Mouse (Mus musculus): ENCODE results near the gene Rln1.
A peak's percentile ranks its signal among the peaks of the same experiment; 100 is the strongest.

The Rln1 gene

GRCm38 (mm10) chr19:29334068-29334745 is at the start of gene Rln1:
Gene Rln1, minus strand, starts transcription at chr19:29334670.
- peak; percentile 15 to 49 for DNase-seq (ENCODE audit: inconsistent age in 2 of 2, low spot score in 1 of 2)

- no peak for DNase-seq (ENCODE audit: inconsistent age in 2 of 2, low spot score in 1 of 2)
These were observed 48.9 kb upstream of the Rln1 start for GRCm38 (mm10) chr19:29383368-29383767.

GRCm38 (mm10) chr19:29379839-29380603 is 45.6 kb upstream of the Rln1 start:
- DNase-seq (ENCODE audit: inconsistent age in 2 of 2, low spot score in 1 of 2): no peak

- no peak for DNase-seq (ENCODE audit: inconsistent age in 2 of 2, low spot score in 1 of 2)
These were observed 41.9 kb upstream of the Rln1 start for GRCm38 (mm10) chr19:29376382-29376781.

GRCm38 (mm10) chr19:29374947-29375346 is 40.5 kb upstream of the Rln1 start:
- DNase-seq (ENCODE audit: inconsistent age in 2 of 2, low spot score in 1 of 2): no peak

GRCm38 (mm10) chr19:29373438-29373837 is 39.0 kb upstream of the Rln1 start:
- no peak for DNase-seq (ENCODE audit: inconsistent age in 2 of 2, low spot score in 1 of 2)

GRCm38 (mm10) chr19:29372621-29373020 is 38.2 kb upstream of the Rln1 start:
- DNase-seq (ENCODE audit: inconsistent age in 2 of 2, low spot score in 1 of 2): no peak

GRCm38 (mm10) chr19:29372138-29372537 is 37.7 kb upstream of the Rln1 start:
- peak in 1 of 2 experiments; percentile 71 for DNase-seq (ENCODE audit: inconsistent age in 2 of 2, low spot score in 1 of 2)

GRCm38 (mm10) chr19:29371284-29372081 is 37.0 kb upstream of the Rln1 start:
- peak in 1 of 2 experiments; percentile 71 for DNase-seq (ENCODE audit: inconsistent age in 2 of 2, low spot score in 1 of 2)

GRCm38 (mm10) chr19:29370545-29371283 is 36.2 kb upstream of the Rln1 start:
- no peak for DNase-seq (ENCODE audit: inconsistent age in 2 of 2, low spot score in 1 of 2)

- peak in 1 of 2 experiments; percentile 42 for DNase-seq (ENCODE audit: inconsistent age in 2 of 2, low spot score in 1 of 2)
These were observed 35.6 kb upstream of the Rln1 start for GRCm38 (mm10) chr19:29370112-29370511.

GRCm38 (mm10) chr19:29368671-29369309 is 34.3 kb upstream of the Rln1 start:
- peak; percentile 30 to 80 for DNase-seq (ENCODE audit: inconsistent age in 2 of 2, low spot score in 1 of 2)

GRCm38 (mm10) chr19:29368041-29368440 is 33.6 kb upstream of the Rln1 start:
- no peak for DNase-seq (ENCODE audit: inconsistent age in 2 of 2, low spot score in 1 of 2)

- DNase-seq (ENCODE audit: inconsistent age in 2 of 2, low spot score in 1 of 2): peak; percentile 88 to 95
These were observed 32.6 kb upstream of the Rln1 start, which contains the start of the genes Plgrkt and Cd274 for GRCm38 (mm10) chr19:29366969-29367622. Gene Plgrkt, minus strand, starts transcription at chr19:29367390. Gene Cd274, plus strand, starts transcription at chr19:29367455.

- peak; percentile 25 to 68 for DNase-seq (ENCODE audit: inconsistent age in 2 of 2, low spot score in 1 of 2)
These were observed 31.9 kb upstream of the Rln1 start for GRCm38 (mm10) chr19:29366226-29366968.

GRCm38 (mm10) chr19:29365105-29365504 is 30.6 kb upstream of the Rln1 start:
- DNase-seq (ENCODE audit: inconsistent age in 2 of 2, low spot score in 1 of 2): no peak

GRCm38 (mm10) chr19:29364076-29364475 is 29.6 kb upstream of the Rln1 start:
- DNase-seq (ENCODE audit: inconsistent age in 2 of 2, low spot score in 1 of 2): no peak

- no peak for DNase-seq (ENCODE audit: inconsistent age in 2 of 2, low spot score in 1 of 2)
These were observed 29.1 kb upstream of the Rln1 start for GRCm38 (mm10) chr19:29363557-29363956.

Measured in adrenal gland, adult (tissue).